Mouse (Mus musculus) midbrain, embryonic 11.5 days (tissue): ENCODE results near the gene Entpd7. TPM values are rescaled to one million over a fixed set of nuclear protein-coding genes. Genes with fewer than 3 reads are reported as not detected.

Experiments
- ATAC-seq: fragments of 200-750 bp; cut with Nextera tagmentation; 2 replicates; pipeline ENCODE4 v1.8.0; 2017; ENCODE audit warnings: moderate TSS enrichment, moderate library complexity; ENCODE audit not compliant: low FRiP score
- DNase-seq: peaks from one replicate; pipeline ENCODE4 v3.0.0; 2015; ENCODE audit warnings: low spot score; ENCODE audit errors: missing footprints
- H3K27ac ChIP-seq: fragments of 300-500 bp; sonication (generic); 2 replicates; pipeline ENCODE4 v1.5.1; 2014; ENCODE audit warnings: low read depth, low read length
- H3K27me3 ChIP-seq: fragments of 300-500 bp; sonication (generic); 2 replicates; pipeline ENCODE4 v1.6.1; 2014; ENCODE audit warnings: mild to moderate bottlenecking, low read length, moderate library complexity, mixed read lengths; ENCODE audit not compliant: control insufficient read depth, insufficient read depth
- H3K36me3 ChIP-seq: fragments of 300-500 bp; sonication (generic); 2 replicates; pipeline ENCODE4 v1.6.1; 2014; ENCODE audit warnings: mild to moderate bottlenecking, low read length, moderate library complexity, mixed read lengths; ENCODE audit not compliant: control insufficient read depth, insufficient read depth
- H3K4me1 ChIP-seq: fragments of 300-500 bp; sonication (generic); 2 replicates; pipeline ENCODE4 v1.6.1; 2014; ENCODE audit warnings: low read length; ENCODE audit not compliant: control insufficient read depth, insufficient read depth
- H3K4me2 ChIP-seq: fragments of 300-500 bp; sonication (generic); 2 replicates; pipeline ENCODE4 v1.6.1; 2014; ENCODE audit warnings: mild to moderate bottlenecking, moderate library complexity
- H3K4me3 ChIP-seq: fragments of 300-500 bp; sonication (generic); 2 replicates; pipeline ENCODE4 v1.5.1; 2014; ENCODE audit warnings: low read depth, low read length
- H3K9ac ChIP-seq: fragments of 300-500 bp; sonication (generic); 2 replicates; pipeline ENCODE4 v1.6.1; 2014; ENCODE audit warnings: low read length
- H3K9me3 ChIP-seq: fragments of 300-500 bp; sonication (generic); 2 replicates; pipeline ENCODE4 v1.6.1; 2016; ENCODE audit warnings: low read length; ENCODE audit not compliant: control insufficient read depth
- WGBS: fragments of 180-500 bp; shearing (Covaris S2); extraction: QIAGEN DNeasy Blood & Tissue Kit; methylation state at CpG from one replicate; pipeline ENCODE4 v1.1.7; 2014; 5-methylcytosine and 5-hydroxymethylcytosine counted together
- polyA plus RNA-seq: library from polyadenylated mRNA; unstranded; fragments of >200 nt; fragmentation: Nextera tagmentation; extraction: Ambion mirVana; gene quantifications from 2 replicates; pipeline ENCODE4 v1.2.1, GENCODE M21; 2014

Entpd7 gene
- polyA plus RNA-seq, 1 experiment from 2014 or later = 12.2 TPM

GRCm38 (mm10) chr19:43709317-43709716, 19.8 kb downstream of the Entpd7 start:
- ATAC-seq (no peak), DNase-seq (no peak)
- Histone ChIP-seq H3K27ac (no peak overlapping the region), H3K9ac (no peak overlapping the region), H3K36me3 (peaks cover 2% of the 10 kb centered on the region; the same call in 1 of the 2 replicates), H3K4me1 (no peaks in the 10 kb centered on the region), H3K9me3 (no peaks in the 10 kb centered on the region), H3K27me3 (no peaks in the 10 kb centered on the region), H3K4me3 (no peak overlapping the region), H3K4me2 (no peak overlapping the region)
- 81% methylated on average over 8 of the region's 8 CpGs for WGBS

GRCm38 (mm10) chr19:43711159-43711916, 21.9 kb downstream of the Entpd7 start:
- H3K36me3 ChIP-seq = no peaks in the 10 kb centered on the region
- ATAC-seq (no peak), DNase-seq (no peak)
- H3K4me3 ChIP-seq = no peak overlapping the region
- no peaks in the 10 kb centered on the region for H3K4me1 ChIP-seq
- WGBS = 66% methylated on average over 22 of the region's 22 CpGs
- H3K4me2 ChIP-seq = no peak overlapping the region
- H3K27me3 ChIP-seq = no peaks in the 10 kb centered on the region
- H3K9ac ChIP-seq = no peak overlapping the region
- no peaks in the 10 kb centered on the region for H3K9me3 ChIP-seq
- H3K27ac ChIP-seq = no peak overlapping the region

DNA sequence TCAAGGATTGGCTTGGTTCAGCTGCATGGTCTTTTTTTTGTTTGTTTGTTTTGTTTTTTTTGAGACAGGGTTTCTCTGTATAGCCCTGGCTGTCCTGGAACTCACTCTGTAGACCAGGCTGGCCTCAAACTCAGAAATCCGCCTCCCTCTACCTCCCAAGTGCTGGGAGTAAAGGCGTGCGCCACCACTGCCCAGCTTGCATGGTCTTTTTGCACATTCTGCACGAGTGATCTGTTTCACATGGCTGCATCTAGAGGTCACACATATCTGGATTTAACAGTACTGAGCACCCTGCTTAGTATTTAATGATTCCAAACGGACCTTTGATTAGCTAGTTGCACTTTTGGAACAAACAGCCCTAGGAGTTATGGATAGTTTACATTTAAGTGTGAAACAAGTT, 22.5 kb downstream of the Entpd7 start:
- Histone ChIP-seq H3K27ac (no peak overlapping the region), H3K4me3 (no peak overlapping the region), H3K27me3 (no peaks in the 10 kb centered on the region), H3K4me2 (no peak overlapping the region), H3K9me3 (no peaks in the 10 kb centered on the region), H3K4me1 (no peaks in the 10 kb centered on the region), H3K36me3 (no peaks in the 10 kb centered on the region), H3K9ac (no peak overlapping the region)
- no peak for DNase-seq
- WGBS = 78% methylated on average over 5 of the region's 5 CpGs
- ATAC-seq = no peak

DNA sequence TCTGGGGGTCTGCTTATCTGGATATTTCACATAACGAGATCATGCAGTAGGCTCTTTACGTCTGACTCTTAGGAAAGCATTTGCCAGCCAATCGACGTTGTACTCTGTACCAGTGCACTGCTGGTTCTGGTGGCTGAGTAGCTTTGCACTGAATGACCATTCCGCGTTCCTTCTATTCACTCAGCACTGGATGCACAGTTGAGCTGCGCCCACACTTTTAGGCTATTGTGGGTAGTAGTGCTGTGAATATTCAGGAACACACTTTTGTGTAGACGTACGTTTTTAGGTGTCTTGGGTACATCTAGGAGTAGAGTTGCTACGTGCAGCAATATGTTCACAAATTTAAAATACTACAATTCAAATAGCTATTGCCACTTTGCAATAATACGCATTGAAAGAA, 30.6 kb downstream of the Entpd7 start:
- ATAC-seq (no peak), DNase-seq (no peak)
- Histone ChIP-seq H3K9me3 (no peaks in the 10 kb centered on the region), H3K27me3 (no peaks in the 10 kb centered on the region), H3K27ac (no peak overlapping the region), H3K4me1 (no peaks in the 10 kb centered on the region), H3K4me2 (no peak overlapping the region), H3K36me3 (no peaks in the 10 kb centered on the region; the same call in 1 of the 2 replicates), H3K9ac (no peak overlapping the region), H3K4me3 (no peak overlapping the region)
- WGBS = 94% methylated on average over 11 of the region's 11 CpGs

DNA sequence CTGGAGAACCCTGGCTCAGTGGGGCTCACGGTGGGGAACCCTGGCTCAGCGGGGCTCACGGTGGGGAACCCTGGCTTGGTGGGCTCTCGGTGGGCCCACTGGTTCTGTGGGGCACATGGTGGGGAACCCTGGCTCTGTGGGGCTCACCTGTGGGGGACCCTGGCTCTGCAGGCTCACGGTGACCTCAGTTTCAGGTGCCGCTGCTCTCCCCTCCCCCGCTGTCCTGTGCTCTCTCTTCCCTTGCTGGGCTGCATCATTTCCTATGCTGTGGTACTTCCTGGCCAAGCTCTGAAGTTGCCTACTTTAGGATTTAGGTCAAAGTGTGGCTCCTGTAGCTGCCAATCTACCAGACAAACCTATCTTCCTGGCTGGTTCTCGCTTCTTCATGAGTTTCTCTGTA, 33.4 kb downstream of the Entpd7 start:
- no peaks in the 10 kb centered on the region for H3K4me1 ChIP-seq
- H3K4me2 ChIP-seq = no peak overlapping the region
- no peak overlapping the region for H3K9ac ChIP-seq
- WGBS = 78% methylated on average over 8 of the region's 8 CpGs
- H3K9me3 ChIP-seq = no peaks in the 10 kb centered on the region
- no peak overlapping the region for H3K4me3 ChIP-seq
- H3K27me3 ChIP-seq = no peaks in the 10 kb centered on the region
- peaks cover 2% of the 10 kb centered on the region; the same call in 1 of the 2 replicates for H3K36me3 ChIP-seq
- no peak overlapping the region for H3K27ac ChIP-seq
- DNase-seq (no peak), ATAC-seq (no peak)

DNA sequence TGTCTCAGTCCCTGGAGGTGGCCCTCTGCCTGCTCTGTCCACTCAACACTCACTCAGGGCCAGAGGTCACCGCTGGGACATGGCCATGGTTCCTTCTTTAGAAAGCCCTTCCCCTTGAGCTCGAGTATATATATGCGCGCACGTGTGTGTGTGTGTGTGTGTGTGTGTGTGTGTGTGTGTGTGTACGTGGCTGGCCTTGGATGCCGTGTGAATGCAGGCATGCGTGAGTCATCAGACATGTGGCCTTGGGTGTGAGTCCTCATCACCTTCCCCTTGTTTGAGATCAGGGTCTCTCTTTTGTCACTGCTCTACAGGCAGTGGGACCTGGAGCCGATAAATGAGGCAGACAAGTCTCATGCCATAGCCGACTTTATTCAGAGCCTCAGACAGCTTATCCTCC, 34.0 kb downstream of the Entpd7 start:
- Histone ChIP-seq H3K27me3 (no peaks in the 10 kb centered on the region), H3K9me3 (no peaks in the 10 kb centered on the region), H3K9ac (no peak overlapping the region), H3K36me3 (peaks cover 2% of the 10 kb centered on the region; the same call in 1 of the 2 replicates), H3K4me3 (no peak overlapping the region), H3K4me2 (no peak overlapping the region), H3K27ac (no peak overlapping the region), H3K4me1 (no peaks in the 10 kb centered on the region)
- WGBS = 86% methylated on average over 10 of the region's 10 CpGs
- DNase-seq (no peak), ATAC-seq (no peak)

DNA sequence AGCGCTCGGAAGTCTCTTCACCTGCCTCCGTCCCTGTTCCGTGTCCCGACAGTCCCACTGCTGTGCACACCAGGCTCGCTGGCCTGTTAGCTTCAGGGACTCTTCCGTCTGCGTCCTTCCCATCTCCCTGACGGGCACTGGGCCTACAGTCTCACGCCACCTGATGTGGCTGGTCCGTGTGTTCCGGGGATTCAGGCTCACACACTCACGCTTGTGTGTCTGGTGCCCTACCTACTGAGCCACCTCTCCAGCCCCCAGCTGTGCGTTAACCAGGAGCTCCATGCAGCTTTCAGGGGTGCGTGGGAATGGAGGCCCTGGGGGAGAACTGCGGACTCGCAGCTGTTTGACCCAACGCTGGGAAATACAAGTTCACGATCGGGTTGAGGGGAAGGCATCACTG, 34.7 kb downstream of the Entpd7 start:
- no peak for DNase-seq
- WGBS = 93% methylated on average over 20 of the region's 20 CpGs
- Histone ChIP-seq H3K9ac (no peak overlapping the region), H3K4me1 (no peaks in the 10 kb centered on the region), H3K4me2 (no peak overlapping the region), H3K36me3 (0 out of 2 replicates have a peak, but pooled peaks cover 2% of the 10 kb centered on the region), H3K4me3 (no peak overlapping the region), H3K9me3 (no peaks in the 10 kb centered on the region), H3K27me3 (no peaks in the 10 kb centered on the region), H3K27ac (no peak overlapping the region)
- no peak for ATAC-seq

- no peak for ATAC-seq
- 87% methylated on average over 7 of the region's 7 CpGs for WGBS
- H3K4me2 ChIP-seq = no peak overlapping the region
- no peak overlapping the region for H3K27ac ChIP-seq
- no peak overlapping the region for H3K9ac ChIP-seq
- H3K27me3 ChIP-seq = no peaks in the 10 kb centered on the region
- no peaks in the 10 kb centered on the region; the same call in 1 of the 2 replicates for H3K4me1 ChIP-seq
- H3K36me3 ChIP-seq = 0 out of 2 replicates have a peak, but pooled peaks cover 2% of the 10 kb centered on the region
- H3K4me3 ChIP-seq = no peak overlapping the region
- no peak for DNase-seq
- no peaks in the 10 kb centered on the region for H3K9me3 ChIP-seq
Observed at GRCm38 (mm10) chr19:43724821-43725220, 35.3 kb downstream of the Entpd7 start.

- Histone ChIP-seq H3K27ac (no peak overlapping the region), H3K27me3 (no peaks in the 10 kb centered on the region), H3K9me3 (no peaks in the 10 kb centered on the region), H3K4me2 (no peak overlapping the region), H3K9ac (no peak overlapping the region), H3K36me3 (0 out of 2 replicates have a peak, but pooled peaks cover 2% of the 10 kb centered on the region), H3K4me1 (peaks cover 3% of the 10 kb centered on the region; the same call in 1 of the 2 replicates), H3K4me3 (no peak overlapping the region)
- no peak for ATAC-seq
- DNase-seq = no peak
- 72% methylated on average over 15 of the region's 15 CpGs for WGBS
Observed at GRCm38 (mm10) chr19:43726510-43727146, 37.2 kb downstream of the Entpd7 start.
